Mouse (Mus musculus) left cerebral cortex, adult 11 months (tissue): ENCODE results near the gene Ing5.
"Not testable (repeated sequence)": the region's sequence is repeated elsewhere in the genome, so short reads cannot be mapped to it uniquely, and the experiment has no call there.

Experiments
- DNase-seq: peaks from one replicate; pipeline ENCODE4 v3.0.0; 2022; ENCODE audit warnings: low spot score

Gene Ing5

DNA sequence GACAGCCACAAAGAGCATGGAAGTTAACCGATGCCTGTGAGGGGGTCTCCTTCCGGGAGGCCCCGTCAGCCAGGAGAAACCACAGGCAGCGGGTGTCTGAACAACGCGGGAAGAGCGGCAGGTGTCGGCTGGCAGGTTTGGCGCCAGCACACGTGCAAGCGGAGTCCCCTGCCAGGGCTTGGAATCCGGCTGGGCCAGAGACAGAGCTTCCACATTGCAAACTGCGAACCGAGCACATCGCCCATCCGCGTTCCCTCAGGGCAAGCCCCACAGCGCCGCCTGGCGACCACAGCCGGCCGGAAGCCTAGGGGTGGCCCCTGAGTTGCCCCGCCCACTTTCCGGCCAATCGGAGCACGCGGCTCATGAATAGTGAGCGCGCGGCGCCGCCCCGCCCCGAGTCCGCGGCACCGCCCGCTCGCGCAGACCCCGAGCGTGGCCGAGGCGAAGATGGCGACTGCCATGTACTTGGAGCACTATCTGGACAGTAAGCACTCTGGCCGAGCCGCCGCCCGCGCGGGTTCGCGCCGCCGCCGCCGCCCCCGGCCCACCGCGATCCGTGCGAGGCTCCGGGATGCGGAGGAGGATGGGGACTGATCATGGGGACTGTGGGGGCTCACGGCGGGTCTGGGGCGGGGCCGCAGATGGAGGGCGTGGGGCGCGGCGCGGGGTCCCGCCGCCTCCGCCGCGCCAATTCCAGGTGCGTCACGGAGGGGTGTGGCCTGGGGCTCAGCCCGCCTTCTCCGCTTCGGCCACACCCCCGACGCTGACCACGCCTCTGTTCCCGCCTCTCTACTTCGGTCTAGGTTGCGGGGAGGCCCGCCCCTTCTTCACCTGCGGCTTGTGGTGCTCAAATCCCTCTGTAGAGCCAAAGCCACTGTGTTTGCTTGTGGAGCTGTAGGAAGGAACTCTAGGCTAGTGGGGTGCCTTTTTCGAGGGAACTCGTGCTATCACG is at the start of gene Ing5:
TSS of gene Ing5 (plus strand) at position 410 of the 952 bp plus-strand sequence.
- peak; percentile 99 for DNase-seq

DNA sequence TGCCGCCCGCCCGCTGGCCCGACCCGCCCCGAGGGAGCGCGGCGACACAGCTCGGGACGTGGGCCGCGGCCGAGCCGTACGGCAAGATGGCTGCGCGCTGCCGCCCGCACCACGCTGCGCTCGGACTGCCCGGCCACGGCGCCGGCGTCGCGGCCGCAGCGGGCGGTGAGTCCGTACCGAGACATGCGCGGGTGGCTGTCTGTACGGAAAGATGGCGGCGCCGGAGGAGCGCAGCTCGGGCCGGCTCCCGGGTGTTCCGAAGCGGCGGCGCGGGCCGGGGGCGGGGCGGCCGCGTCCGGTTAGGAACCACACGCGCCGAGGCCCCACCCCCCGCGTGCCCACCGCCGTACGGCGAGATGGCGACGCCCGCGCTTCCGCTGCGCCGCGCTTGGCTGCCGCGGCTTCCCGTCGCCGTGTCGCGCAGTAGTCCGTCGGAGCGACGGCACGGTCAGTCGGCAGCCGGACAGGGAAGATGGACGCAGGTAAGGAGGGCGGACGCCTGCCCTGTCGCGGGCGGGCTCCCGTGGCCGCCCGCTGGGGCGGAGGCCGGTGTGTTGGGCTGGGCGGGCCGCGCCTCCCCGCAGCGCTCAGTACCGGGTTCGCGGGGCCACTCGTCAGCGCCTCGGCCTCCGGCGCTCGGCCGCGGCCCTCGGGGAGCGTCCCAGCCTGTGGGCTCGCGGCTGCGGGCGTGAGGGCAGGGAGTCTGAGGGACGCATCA is 49.0 kb upstream of the Ing5 start, which contains the start of gene Thap4:
TSS of gene Thap4 (minus strand) at position 292 of the 718 bp plus-strand sequence.
- DNase-seq, result peak; percentile 92

DNA sequence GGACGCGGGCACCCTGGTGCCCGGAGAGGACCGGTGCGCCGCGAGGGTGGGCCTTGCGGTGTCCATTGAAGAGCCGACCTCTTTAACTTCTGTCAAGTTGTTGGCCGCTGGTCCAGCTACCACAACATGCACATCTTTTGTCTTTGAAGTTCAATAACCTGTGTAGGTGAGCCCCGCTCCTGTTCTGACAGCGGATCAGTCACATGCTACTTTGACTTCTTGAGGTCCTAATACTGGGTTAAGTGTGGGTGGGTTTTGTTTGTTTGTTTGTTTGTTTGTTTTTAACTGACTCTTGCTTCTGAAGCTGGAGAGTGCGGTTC is 48.5 kb upstream of the Ing5 start:
- DNase-seq, result no peak

DNA sequence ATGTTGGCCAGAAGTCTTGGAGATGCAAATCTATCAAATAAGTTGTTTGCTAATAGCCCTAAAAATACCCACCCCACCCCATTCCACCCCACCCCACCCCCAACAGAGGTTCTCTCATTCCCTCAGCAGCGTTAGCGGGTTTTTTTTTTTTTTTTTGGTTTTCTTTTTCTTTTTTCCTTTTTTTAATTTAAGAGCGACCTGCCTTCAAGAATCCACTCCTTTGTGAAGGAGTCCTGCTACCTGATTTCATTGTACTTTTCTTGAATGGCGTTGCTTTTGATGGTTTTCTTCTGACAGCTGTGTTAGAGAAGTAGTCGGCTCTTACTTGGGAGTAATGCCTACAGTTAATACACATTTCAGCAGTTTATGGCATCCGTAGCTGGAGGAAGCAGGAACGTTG is 48.1 kb upstream of the Ing5 start:
- DNase-seq, result no peak

DNA sequence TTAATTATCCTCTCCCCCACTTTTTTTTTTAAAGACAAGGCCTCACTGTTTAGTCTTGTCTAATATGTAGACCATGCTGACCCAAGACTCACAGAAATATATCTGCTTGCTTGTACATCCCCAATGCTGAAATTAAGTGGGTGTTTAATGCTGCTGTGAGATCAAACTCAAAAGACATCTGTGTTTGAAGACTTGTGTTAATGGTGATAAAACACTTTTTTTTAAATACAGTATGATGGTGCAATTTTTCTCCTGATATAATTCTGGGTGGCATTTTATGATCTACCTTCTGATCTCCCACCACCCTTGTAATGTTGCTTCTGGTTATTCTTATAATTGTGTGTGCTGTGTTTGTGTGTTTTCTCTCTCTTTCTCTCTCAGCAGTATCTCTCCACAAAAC is 47.6 kb upstream of the Ing5 start:
- no peak for DNase-seq

DNA sequence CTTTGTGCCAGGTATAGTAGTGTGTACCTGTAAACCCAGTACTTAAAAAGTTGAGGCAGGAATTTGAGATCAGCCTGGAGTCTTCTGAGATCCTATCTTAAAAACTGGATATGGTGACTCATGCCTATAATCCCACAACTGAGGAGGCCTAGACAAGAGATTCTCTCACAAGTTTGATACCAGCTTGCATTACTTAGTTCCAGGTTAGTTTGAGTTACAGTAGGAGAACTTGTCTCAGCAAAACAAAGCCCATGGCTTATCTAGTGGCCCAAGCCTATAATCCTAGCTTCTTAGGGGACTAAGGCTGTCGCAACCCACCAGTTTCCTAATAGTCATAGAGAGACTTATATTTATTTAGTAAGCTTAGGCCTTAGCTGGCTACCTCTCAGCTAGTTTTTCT is 43.7 kb upstream of the Ing5 start:
- DNase-seq, result no peak

DNA sequence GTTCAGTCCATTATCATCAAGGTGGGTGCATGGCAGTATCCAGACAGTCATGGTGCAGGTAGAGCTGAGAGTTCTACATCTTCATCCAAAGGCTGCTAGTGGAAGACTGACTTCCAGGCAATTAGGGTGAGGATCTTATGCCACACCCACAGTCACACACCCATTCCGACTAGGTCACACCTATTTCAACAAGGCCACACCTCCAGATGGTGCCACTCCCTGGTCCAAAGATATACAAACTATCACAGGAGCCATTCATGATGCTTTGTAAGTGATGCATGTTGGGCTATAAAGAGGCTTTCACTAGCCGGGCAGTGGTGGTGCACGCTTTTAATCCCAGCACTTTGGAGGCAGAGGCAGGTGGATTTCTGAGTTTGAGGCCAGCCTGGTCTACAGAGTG is 40.2 kb upstream of the Ing5 start:
- not testable (repeated sequence) for DNase-seq

DNA sequence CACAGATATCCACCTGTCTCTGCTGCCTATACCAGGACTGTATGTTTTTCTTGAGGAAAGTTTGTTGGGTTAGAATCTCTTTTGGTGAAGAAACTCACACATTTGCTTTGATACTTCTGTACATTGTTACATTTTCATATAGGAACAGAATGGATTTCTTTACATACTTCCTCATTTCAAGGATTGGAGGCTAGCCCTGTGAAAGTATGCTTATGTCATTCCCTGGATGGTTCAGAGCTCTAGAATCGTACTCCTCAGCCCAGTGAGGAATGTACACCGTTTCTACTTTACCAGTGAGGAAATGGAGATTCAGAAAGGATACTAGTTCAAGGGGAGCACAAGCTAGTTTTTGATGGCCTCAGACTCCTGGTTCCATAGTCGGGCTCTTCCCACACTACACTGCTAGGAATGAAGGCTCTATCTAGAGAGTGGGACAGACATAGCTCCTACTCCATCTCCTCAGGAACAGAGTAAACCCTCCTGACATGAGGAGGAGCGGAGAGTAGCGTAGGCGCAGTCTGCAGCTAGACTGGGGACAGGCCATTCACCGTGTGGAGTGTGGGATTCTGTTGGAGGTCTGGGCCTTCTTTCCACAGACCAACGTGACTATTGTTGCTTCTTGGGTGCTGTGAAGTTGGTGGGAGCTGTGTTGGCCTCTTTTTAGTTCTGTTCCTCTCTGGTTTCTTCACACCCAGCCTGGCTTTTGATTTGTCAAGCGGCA is 38.7 kb upstream of the Ing5 start:
- DNase-seq, result no peak

DNA sequence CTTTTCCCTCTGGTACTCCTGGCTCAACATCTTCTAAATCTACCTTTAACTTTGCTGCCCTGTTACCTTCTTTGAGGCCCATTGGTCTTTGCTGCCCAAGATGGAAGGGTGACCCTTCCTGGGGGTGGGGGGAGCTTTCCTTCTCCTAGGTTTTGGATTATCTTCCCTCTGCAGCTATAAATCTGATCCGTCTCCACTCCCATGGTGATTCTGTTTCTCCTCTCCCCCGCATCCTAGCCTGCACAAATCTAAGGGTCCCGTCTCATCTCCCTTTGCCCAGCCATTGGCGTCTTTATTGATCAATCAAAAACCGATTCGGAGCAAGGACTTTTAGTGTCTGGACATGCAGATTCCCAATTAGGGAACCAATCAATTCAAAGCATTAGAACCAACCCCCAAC is 36.2 kb upstream of the Ing5 start:
- DNase-seq, result no peak

DNA sequence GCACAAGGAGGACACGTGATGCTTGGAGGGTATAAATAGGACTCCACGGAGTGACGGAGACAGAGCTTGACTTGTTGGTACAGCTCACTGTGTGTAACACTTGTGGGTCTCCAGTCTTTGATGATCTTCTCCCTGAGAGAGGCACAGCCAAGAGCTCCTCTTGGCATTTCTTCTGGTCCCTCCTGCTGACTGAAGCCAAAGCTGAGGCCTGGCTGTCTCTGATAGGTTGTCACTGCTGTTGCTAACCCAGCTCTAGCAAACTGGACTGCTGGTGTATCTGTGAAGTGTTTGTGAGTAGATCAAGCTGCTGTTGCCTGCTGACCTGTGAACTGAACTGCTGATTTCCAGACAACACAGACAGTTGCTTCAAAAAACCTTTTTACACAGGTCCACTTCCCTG is 33.9 kb upstream of the Ing5 start:
- DNase-seq, result no peak

DNA sequence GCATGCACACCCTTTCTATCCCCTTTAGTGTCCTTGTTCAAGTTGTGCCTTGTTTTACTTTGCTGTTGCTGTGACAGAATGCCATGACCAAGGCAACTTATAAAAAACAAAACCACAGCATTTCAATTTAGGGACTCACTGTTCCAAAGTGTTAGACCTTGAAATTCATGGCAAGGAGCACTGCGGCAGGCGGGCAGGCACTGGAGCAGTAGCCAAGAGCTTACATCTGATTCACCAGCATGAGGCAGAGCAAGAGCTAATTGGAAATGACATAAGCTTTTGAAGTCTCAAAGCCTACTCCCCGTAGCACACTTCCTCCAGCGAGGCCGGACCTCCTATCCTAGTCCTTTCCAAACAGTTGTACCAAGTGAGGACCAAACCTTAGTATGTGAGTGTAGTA is 27.1 kb upstream of the Ing5 start:
- no peak for DNase-seq

DNA sequence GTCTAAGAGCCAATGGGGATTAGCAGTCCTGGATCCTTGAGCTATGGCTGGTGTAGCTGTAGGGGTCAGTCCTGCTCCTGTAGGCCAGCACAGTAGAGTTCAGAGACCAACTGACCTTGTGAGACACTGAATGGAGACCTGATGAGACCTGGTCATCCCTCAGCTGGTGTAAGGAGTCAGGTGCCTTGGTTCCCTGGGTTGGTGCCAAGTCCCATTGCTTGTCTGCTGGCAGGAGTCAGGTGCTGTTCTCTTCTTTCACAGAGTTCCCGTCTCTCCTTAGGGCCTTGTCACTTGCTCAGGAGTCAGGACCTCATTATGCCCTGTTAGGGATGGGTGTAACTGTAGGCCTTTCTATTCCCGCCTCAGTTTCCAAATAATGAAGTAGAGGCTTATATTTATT is 16.9 kb upstream of the Ing5 start:
- no peak for DNase-seq

DNA sequence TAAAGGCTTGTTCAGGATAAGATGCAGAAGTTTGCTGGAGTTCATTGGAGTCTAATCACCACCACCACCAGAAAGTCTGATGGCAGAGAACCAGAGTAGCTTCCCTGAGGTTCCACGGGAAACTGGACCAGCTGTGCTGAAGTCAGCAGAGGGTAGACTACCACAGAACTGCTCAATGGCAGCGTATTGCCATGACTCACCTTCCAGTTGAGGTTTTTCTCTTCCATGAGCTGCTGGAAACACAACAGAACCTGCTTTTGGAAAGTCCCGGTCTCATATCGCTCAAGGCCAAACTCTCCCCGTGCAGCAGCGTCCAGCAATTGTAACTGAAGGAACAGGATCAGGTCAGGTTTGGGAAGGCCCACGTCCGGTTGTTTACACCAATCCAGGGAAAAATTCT is 9.2 kb upstream of the Ing5 start:
- DNase-seq, result no peak

DNA sequence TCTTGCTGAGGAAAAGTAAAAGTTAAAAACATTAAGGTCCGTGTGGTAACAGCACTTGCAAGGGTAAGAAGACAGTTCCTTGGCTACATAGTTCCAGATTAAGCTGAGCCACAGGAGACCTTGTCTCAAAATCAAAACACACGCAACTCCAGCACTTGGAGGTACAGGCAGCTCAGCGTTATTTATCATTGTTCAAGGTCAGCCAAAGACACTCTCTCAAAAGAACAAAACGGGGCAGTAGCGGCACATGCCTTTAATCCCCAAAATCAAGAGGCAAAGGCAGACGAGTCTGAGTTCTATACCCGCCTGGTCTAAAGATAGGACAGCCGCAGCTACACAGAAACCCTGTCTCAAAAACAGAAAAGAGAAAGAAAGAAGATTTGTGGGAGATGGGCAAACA is 7.9 kb upstream of the Ing5 start:
- no peak for DNase-seq

DNA sequence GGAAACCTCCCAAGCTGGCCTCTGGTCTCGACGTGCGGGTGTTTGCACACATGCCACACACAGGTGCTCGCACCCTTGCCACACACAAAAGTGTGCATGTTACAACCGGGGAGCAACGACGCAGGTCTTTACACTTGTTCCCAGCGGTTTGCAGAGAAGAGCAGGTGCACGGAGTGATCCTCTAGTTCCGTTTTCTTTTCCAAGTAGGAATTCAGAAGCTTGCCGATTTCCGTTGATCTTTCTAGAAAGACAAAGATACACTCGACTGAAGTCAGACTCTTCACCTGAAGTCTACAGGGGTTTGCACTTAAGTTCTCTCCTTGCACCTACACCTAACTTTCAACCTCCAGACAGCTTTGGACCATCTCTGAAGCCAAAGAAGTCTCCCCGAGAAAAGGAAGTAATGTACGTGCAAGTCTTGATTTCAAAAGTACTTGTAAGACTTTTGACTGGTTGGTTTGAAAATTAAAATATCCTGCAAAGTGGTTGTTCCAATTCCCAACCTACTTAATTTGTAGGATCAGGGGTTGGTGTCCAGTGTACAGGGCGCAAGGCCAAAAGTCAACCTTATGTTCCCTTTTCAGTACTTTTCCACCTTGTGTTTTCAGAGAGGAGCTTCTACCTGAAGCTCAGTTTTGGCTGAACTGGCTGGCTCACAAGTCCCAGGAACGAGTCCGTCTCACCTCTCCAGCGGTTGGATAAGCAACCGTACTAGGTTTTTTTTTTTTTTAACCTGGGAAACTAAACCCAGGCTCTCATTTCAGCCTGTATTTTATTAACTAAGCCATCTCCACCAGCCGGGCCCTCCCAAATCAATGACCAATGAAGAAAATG is 2.9 kb upstream of the Ing5 start:
- no peak for DNase-seq

DNA sequence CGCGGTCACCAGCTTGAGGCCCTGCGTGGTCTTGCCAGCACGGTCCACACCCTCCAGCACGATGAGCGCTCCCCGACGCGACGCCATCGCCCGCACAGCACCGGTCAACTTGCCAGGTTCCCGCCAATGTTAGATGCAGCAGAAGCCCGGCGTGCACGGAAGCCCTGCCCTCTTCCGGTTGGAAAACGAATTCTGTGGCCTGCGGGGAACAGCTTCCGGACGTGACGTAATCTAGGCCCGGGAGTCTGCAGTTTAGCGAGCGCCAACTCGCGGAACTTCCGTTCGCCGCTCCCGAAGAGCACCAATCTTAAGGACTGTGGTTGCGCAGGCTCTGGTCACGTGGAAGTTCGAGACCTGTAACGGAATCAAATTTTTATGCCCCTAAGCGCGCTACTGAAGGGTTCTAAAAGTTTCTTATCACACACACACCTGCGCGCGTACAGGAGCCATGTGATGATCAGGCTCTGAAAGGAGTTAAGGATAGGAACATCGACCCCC is 2.0 kb upstream of the Ing5 start, which contains the start of gene Dtymk:
TSS of gene Dtymk (minus strand) at position 194 of the 498 bp plus-strand sequence.
- DNase-seq, result peak; percentile 92

DNA sequence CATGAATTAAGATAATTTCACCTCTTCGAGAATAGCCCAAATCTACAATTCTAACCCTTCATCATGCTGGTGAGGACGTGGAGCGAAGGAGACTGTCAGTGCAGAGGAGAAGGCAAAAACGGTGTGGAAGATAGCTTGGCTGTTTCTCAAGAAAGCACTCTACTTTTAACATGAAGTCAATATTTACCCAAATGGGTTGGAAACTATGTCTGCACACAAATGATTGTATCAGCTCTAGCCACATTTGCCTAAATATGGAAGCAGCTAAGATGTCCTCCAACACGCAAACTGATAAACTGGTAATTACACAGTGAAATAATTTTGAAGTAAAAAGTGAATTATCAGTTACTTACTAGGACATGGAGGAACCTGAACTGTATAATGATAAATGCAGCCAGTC is 994 bp upstream of the Ing5 start:
- no peak for DNase-seq

DNA sequence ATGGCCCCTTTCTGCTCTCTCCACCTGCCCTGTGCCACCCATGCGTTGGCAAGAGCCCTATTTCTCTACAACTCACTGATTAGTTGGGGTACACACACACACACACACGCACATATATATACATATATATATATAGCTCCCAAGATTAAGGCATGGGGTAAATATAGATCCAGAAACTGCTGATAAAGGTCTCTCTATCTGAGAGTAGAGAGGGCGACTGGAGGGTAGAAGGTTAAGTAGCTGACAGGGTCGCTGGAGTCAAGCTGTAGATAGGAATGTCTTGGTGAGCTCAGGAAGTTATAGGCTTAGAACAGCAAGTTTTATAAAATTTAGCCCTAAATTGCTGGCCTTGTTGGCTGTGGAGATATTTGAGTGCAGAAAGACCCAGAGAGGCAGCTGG is 1.1 kb downstream of the Ing5 start:
- no peak for DNase-seq

DNA sequence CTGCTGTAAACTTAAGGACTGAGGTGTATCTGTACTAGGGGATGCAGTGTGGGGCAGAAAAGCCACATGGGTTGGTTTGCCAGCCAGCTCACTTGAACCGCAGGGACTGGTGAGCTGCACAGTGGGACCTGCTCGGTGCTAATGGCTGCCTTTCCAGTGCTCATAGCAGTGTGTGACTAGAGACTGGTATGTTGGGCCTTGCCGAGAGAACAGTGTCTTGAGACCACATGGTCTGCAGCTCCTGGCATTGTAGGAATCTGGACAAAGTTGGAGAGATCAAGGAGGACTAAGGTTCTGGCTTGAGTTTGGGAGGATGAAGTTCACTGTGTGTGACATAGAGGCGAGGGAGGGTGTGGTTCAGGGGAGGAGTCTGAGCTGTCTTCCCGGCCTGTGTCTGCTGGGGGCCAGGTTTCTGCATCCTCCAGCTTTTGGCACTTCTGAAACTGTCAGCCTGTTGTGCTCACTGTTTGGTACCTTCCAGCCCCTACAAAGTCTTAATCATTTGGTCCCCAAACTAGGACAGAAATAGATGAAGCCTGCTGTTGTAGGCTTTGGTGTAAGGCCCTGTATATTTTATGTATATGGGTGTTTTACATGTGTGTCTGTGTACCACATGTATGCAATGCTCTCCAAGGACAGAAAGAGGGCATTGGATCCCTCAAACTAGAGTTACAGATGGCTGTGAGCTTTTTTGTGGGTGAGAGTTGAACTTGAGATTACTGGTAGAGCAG is 1.6 kb downstream of the Ing5 start:
- no peak for DNase-seq

DNA sequence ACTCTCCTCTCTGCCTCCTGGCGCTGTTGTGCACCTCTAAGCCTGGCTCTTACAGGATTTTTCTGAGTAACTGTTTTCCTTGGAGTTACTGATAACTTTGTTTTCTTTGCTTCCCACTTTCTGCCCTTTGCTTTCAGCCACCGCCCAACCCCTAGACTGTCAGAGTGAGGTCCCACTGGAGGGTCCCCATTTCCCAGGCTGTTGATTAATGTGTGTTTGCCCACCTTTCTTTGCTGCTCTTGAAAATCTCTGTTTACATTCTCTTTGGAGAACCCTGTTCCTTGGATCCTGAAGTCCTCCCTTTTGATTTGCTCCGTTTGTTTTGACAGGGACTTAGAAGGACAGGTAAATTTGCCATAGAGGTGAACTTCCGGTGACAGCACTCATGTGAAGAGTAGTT is 5.1 kb downstream of the Ing5 start:
- no peak for DNase-seq

DNA sequence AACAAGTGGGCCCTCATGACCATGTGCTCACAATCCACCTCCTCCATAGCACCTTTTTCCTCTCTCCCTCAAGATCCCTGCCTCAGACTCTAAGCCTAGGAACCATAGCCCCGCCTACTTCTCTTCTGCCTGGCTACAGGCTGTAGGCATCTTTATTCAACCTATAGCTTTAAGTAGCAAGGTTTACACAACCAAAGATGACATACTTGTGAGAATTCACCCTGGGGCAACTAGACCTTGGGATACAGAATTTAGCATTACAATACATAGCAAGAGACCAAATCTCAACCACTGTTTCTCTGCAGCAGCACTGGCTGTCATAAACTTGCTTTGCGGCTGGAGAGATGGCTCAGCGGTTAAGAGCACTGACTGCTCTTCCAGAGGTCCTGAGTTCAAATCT is 6.2 kb downstream of the Ing5 start:
- no peak for DNase-seq
